Mouse (Mus musculus): ENCODE data around the gene Pip5k1b.

Gene Pip5k1b

GRCm38 (mm10) chr19:24259390-24260351 lies 296.0 kb downstream of the Pip5k1b start:
- DNase-seq (ENCODE audit: low spot score in 2 of 2) = no peak

GRCm38 (mm10) chr19:24258368-24258767 lies 297.3 kb downstream of the Pip5k1b start:
- DNase-seq (ENCODE audit: low spot score in 2 of 2) = no peak

GRCm38 (mm10) chr19:24257962-24258361 lies 297.7 kb downstream of the Pip5k1b start:
- DNase-seq (ENCODE audit: low spot score in 2 of 2) = no peak

- DNase-seq (ENCODE audit: low spot score in 2 of 2) = no peak
These were observed 301.9 kb downstream of the Pip5k1b start for GRCm38 (mm10) chr19:24253657-24254260.

- DNase-seq (ENCODE audit: low spot score in 2 of 2) = no peak
These were observed 303.8 kb downstream of the Pip5k1b start for GRCm38 (mm10) chr19:24251869-24252268.

Data from spleen, postnatal 36 days (tissue).